Mouse (Mus musculus) heart, adult 2 months (tissue): ENCODE data around the gene Ctrl.

Experiments used
- CTCF ChIP-seq: fragments of 200-600 bp; IDR thresholded peaks from 2 replicates; pipeline ENCODE4 v1.8.1; 2022; ENCODE audit warnings: antibody characterized with exemption, mild to moderate bottlenecking, moderate library complexity
- EP300 ChIP-seq: fragments of 200-500 bp; IDR thresholded peaks from 2 replicates; pipeline ENCODE4 v1.6.1; 2011; ENCODE audit warnings: low read depth, low read length, control low read depth; ENCODE audit not compliant: insufficient read depth
- POLR2A ChIP-seq: fragments of 200-500 bp; IDR thresholded peaks from 2 replicates; pipeline ENCODE4 v1.6.1; 2011; ENCODE audit warnings: mild to moderate bottlenecking, low read depth, low read length, control low read depth; ENCODE audit not compliant: insufficient read depth

- TF ChIP-seq POLR2A (no peak), EP300 (no peak), CTCF (peak; percentile 62)
Observed at GRCm38 (mm10) chr8:105892432-105892831, 41.2 kb downstream of the Ctrl start.
